Comparison of ENCODE assay signal across 9 mouse cellular contexts in the genomic region with DNA sequence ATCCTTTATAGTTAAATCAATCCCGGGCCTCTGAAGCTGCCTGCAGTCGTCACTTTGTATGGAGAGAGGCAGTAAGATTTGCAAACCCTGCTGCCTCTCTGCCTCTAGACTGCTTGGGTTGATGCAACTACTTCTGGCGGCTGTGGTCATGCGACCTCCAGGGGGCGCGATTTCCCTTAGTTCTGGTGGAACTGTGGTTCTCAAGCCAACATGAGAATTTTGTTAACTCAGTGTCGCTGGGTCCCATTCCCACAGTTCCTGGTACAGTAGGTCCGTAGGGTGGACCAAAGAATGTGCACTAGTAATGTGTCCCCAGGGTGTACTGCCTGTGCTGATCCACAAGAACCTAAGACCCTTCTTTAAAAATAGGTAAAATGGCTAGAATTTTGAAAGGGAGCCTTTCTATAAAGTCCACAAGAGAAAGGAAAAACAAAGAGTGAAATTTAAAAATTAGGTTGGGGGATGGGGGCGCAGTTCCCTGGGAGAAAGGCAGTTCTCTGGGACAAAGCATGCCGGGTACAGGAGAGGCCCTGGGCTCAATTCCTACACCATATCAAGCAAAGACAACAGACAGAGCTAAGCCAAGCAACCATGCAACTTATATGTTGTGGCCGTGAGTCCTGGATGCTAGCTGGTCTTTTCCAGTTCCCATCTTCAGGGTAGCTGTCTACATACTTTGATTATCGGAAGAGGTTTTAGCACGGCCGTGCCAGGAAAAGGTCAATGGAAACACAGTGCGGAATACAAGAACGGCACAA.
DNase-seq lines count a peak whose midpoint lies in the region; ATAC-seq and TF ChIP-seq lines count a peak whose summit lies in the region.
"Had no signal": no experiment of that assay in that cellular context is flagged by ENCODE, and none has a peak within 500 bp of the region (broad histone marks: within the 10 kb centered on the region; RNA-seq: fewer than 3 reads in every experiment).

No protein-coding gene starts in this region.

- H3K4me3 ChIP-seq in forebrain, embryonic 13.5 days = no peak overlapping the region
- H3K4me3 ChIP-seq in heart, postnatal 0 days (ENCODE audit: low read depth, low read length) = 0 out of 2 replicates have a peak overlapping the region, but pooled peaks have one; percentile 13
- H3K4me3 ChIP-seq in liver, embryonic 13.5 days (replicated peaks) = no peak overlapping the region
- no peak overlapping the region for H3K4me3 ChIP-seq in neural tube, embryonic 11.5 days (ENCODE audit: low read depth, low read length)
- H3K4me3 ChIP-seq: embryonic facial prominence, embryonic 12.5 days had no signal

- H3K9ac ChIP-seq in forebrain, embryonic 13.5 days = no peak overlapping the region
- H3K9ac ChIP-seq in heart, postnatal 0 days (replicated peaks; ENCODE audit: low read depth, low read length) = peak overlapping the region; percentile 19; the same call in 1 of the 2 replicates
- H3K9ac ChIP-seq in liver, embryonic 13.5 days = no peak overlapping the region
- H3K9ac ChIP-seq in neural tube, embryonic 11.5 days (ENCODE audit: low read length) = no peak overlapping the region
- H3K9ac ChIP-seq: embryonic facial prominence, embryonic 12.5 days had no signal

- peak; percentile 77 for DNase-seq in c-Kit-positive CD71-negative TER-119-negative erythroid progenitor cells, embryonic 14.5 days (ENCODE audit: low read depth)
- DNase-seq in heart, postnatal 0 days (ENCODE audit: low spot score) = peak; percentile 66
- peak; percentile 90 to 96 for DNase-seq in kidney, postnatal 25 days
- peak; percentile 55 for DNase-seq in liver, embryonic 13.5 days
- DNase-seq in neural tube, embryonic 11.5 days (ENCODE audit: low spot score) = peak; percentile 80
- DNase-seq in telencephalon, adult 2 months (ENCODE audit: low read depth, low spot score) = peak; percentile 38

- no peak overlapping the region for H3K4me2 ChIP-seq in forebrain, embryonic 13.5 days
- peak overlapping the region; percentile 49 for H3K4me2 ChIP-seq in heart, postnatal 0 days (ENCODE audit: low read depth, low read length)
- H3K4me2 ChIP-seq in liver, embryonic 13.5 days = no peak overlapping the region
- no peak overlapping the region for H3K4me2 ChIP-seq in neural tube, embryonic 11.5 days (ENCODE audit: low read depth)
- H3K4me2 ChIP-seq: embryonic facial prominence, embryonic 12.5 days had no signal

- no peaks in the 10 kb centered on the region for H3K36me3 ChIP-seq in forebrain, embryonic 13.5 days (ENCODE audit: poor library complexity, severe bottlenecking)
- H3K36me3 ChIP-seq in heart, postnatal 0 days (replicated peaks; ENCODE audit: control insufficient read depth, insufficient read depth, low read length) = no peaks in the 10 kb centered on the region
- no peaks in the 10 kb centered on the region for H3K36me3 ChIP-seq in liver, embryonic 13.5 days
- no peaks in the 10 kb centered on the region for H3K36me3 ChIP-seq in neural tube, embryonic 11.5 days (ENCODE audit: control insufficient read depth, insufficient read depth, low read length)
- H3K36me3 ChIP-seq: embryonic facial prominence, embryonic 12.5 days had no signal

- peak; percentile 92 for ATAC-seq in CD4-positive, CD25-positive, alpha-beta regulatory T cell, adult 4 months
- ATAC-seq in forebrain, embryonic 13.5 days = peak; percentile 78
- peak; percentile 71 for ATAC-seq in heart, postnatal 0 days (ENCODE audit: insufficient read depth, low read depth)
- ATAC-seq in liver, embryonic 13.5 days (ENCODE audit: low read depth) = no peak
- peak; percentile 58 for ATAC-seq in neural tube, embryonic 11.5 days (ENCODE audit: insufficient read depth, low FRiP score, low TSS enrichment)

- WGBS in forebrain, embryonic 13.5 days = 46% methylated on average over 16 of the region's 16 CpGs
- WGBS in heart, postnatal 0 days = 29% methylated on average over 16 of the region's 16 CpGs
- 38% methylated on average over 16 of the region's 16 CpGs for WGBS in liver, embryonic 13.5 days (ENCODE audit: insufficient replicate concordance)
- 44% methylated on average over 16 of the region's 16 CpGs for WGBS in neural tube, embryonic 11.5 days

- no peaks in the 10 kb centered on the region for H3K9me3 ChIP-seq in forebrain, embryonic 13.5 days (replicated peaks)
- H3K9me3 ChIP-seq in heart, postnatal 0 days (replicated peaks; ENCODE audit: control insufficient read depth, low read length) = no peaks in the 10 kb centered on the region
- H3K9me3 ChIP-seq in liver, embryonic 13.5 days (replicated peaks) = no peaks in the 10 kb centered on the region
- H3K9me3 ChIP-seq in neural tube, embryonic 11.5 days (ENCODE audit: control insufficient read depth, low read length) = no peaks in the 10 kb centered on the region
- H3K9me3 ChIP-seq: embryonic facial prominence, embryonic 12.5 days had no signal

- H3K27me3 ChIP-seq in forebrain, embryonic 13.5 days = no peaks in the 10 kb centered on the region
- no peaks in the 10 kb centered on the region for H3K27me3 ChIP-seq in heart, postnatal 0 days (ENCODE audit: control insufficient read depth, insufficient read depth, low read length)
- H3K27me3 ChIP-seq in liver, embryonic 13.5 days = no peaks in the 10 kb centered on the region
- no peaks in the 10 kb centered on the region for H3K27me3 ChIP-seq in neural tube, embryonic 11.5 days (ENCODE audit: control insufficient read depth, insufficient read depth, low read length)
- H3K27me3 ChIP-seq: embryonic facial prominence, embryonic 12.5 days had no signal

- no peak overlapping the region for H3K27ac ChIP-seq in forebrain, embryonic 13.5 days
- H3K27ac ChIP-seq in heart, postnatal 0 days (ENCODE audit: low read depth) = peak overlapping the region; percentile 81
- no peak overlapping the region for H3K27ac ChIP-seq in liver, embryonic 13.5 days
- H3K27ac ChIP-seq in neural tube, embryonic 11.5 days (ENCODE audit: low read depth, low read length) = no peak overlapping the region
- H3K27ac ChIP-seq: embryonic facial prominence, embryonic 12.5 days had no signal

- TF ChIP-seq CTCF in heart, postnatal 0 days (IDR thresholded peaks at IDR 0.05; ENCODE audit: low read depth) = peak; percentile 88

- no peak for TF ChIP-seq EP300 in heart, postnatal 0 days (IDR thresholded peaks at IDR 0.05; ENCODE audit: low read depth)

- H3K4me1 ChIP-seq in forebrain, embryonic 13.5 days = peaks cover 3% of the 10 kb centered on the region; the same call in 1 of the 2 replicates
- peaks cover 23% of the 10 kb centered on the region for H3K4me1 ChIP-seq in heart, postnatal 0 days (ENCODE audit: control insufficient read depth, insufficient read depth)
- H3K4me1 ChIP-seq in liver, embryonic 13.5 days (replicated peaks) = peaks cover 15% of the 10 kb centered on the region
- no peaks in the 10 kb centered on the region for H3K4me1 ChIP-seq in neural tube, embryonic 11.5 days (ENCODE audit: control insufficient read depth, insufficient read depth, low read length)
- H3K4me1 ChIP-seq: embryonic facial prominence, embryonic 12.5 days had no signal

Comparison
In these comparisons a context has a peak if more than half of its experiments do, and no peak if none do; other contexts are left out.
1. DNase-seq: peak in every context shown above with its lines; median percentile 93 in kidney, postnatal 25 days; 80 in neural tube, embryonic 11.5 days; 77 in c-Kit-positive CD71-negative TER-119-negative erythroid progenitor cells, embryonic 14.5 days; 66 in heart, postnatal 0 days; 55 in liver, embryonic 13.5 days; 38 in telencephalon, adult 2 months.